Mouse (Mus musculus): ENCODE results near the gene Ppp1r12a. TPM values are rescaled to one million over a fixed set of nuclear protein-coding genes. Genes with fewer than 3 reads are reported as not detected.

Gene Ppp1r12a
- polyA plus RNA-seq, 1 experiment from 2014 or later = 71.1 TPM

GRCm38 (mm10) chr10:108333642-108334041, 171.6 kb downstream of the Ppp1r12a start:
- ATAC-seq (ENCODE audit: low FRiP score, low TSS enrichment) = no peak
- H3K9me3 ChIP-seq (ENCODE audit: control insufficient read depth, low read length) = no peaks in the 10 kb centered on the region
- WGBS = 12% methylated on average over 12 of the region's 12 CpGs
- H3K27ac ChIP-seq (replicated peaks) = no peak overlapping the region
- H3K4me3 ChIP-seq (ENCODE audit: low read depth, low read length) = peak overlapping the region; percentile 95
- H3K4me2 ChIP-seq (replicated peaks; ENCODE audit: low read depth) = peak overlapping the region; percentile 77
- TF ChIP-seq EP300 (optimal IDR thresholded peaks at IDR 0.05) (no peak), CTCF (IDR thresholded peaks at IDR 0.05; ENCODE audit: low read depth) (no peak)
- H3K9ac ChIP-seq (ENCODE audit: low read length) = peak overlapping the region; percentile 47; the same call in 1 of the 2 replicates
- DNase-seq (ENCODE audit: low spot score) = peak; percentile 44
- no peaks in the 10 kb centered on the region for H3K27me3 ChIP-seq (ENCODE audit: control insufficient read depth, insufficient read depth, low read length)
- H3K36me3 ChIP-seq (ENCODE audit: control insufficient read depth, insufficient read depth, low read length) = no peaks in the 10 kb centered on the region
- no peaks in the 10 kb centered on the region for H3K4me1 ChIP-seq (replicated peaks; ENCODE audit: control insufficient read depth, insufficient read depth)

Other genes with a start within 250 kb of the Ppp1r12a start
- gene Pawr, start 169.9 kb downstream of the Ppp1r12a start, polyA plus RNA-seq (2015; fragmentation: Nextera tagmentation; extraction: Ambion mirVana) = 14.7 and 18.5 TPM in 2 replicates